Mouse (Mus musculus): ENCODE data around the gene Pja2. TPM values are rescaled to one million over a fixed set of nuclear protein-coding genes. Genes with fewer than 3 reads are reported as not detected.
"Not testable (repeated sequence)": the region's sequence is repeated elsewhere in the genome, so short reads cannot be mapped to it uniquely, and the experiment has no call there.

The Pja2 gene
- total and polyA plus RNA-seq, 2 experiments from 2014 or later, result 189 to 215 TPM

- no peak for ATAC-seq (ENCODE audit: low FRiP score)
- H3K9ac ChIP-seq (replicated peaks; ENCODE audit: low read length, poor library complexity, severe bottlenecking), result no peak overlapping the region
- H3K27me3 ChIP-seq (ENCODE audit: insufficient read depth, low read length), result no peaks in the 10 kb centered on the region
- DNase-seq (ENCODE audit: low spot score), result peak; percentile 30
- H3K4me3 ChIP-seq (ENCODE audit: low read depth, low read length), result no peak overlapping the region
- H3K27ac ChIP-seq (ENCODE audit: low read depth, low read length), result no peak overlapping the region
- 91% methylated on average over 5 of the region's 5 CpGs for WGBS
- no peaks in the 10 kb centered on the region for H3K9me3 ChIP-seq (ENCODE audit: low read length)
- TF ChIP-seq CTCF (IDR thresholded peaks at IDR 0.05), result no peak
- no peaks in the 10 kb centered on the region; the same call in 1 of the 2 replicates for H3K36me3 ChIP-seq (ENCODE audit: insufficient read depth, low read length)
- no peaks in the 10 kb centered on the region for H3K4me1 ChIP-seq (ENCODE audit: insufficient read depth, low read length)
- H3K4me2 ChIP-seq (ENCODE audit: low read depth, low read length, poor library complexity, severe bottlenecking), result no peak overlapping the region
These were observed 34.1 kb downstream of the Pja2 start for GRCm38 (mm10) chr17:64297628-64298027.

GRCm38 (mm10) chr17:64292740-64293139 lies 39.0 kb downstream of the Pja2 start:
- DNase-seq (ENCODE audit: low spot score) (no peak), ATAC-seq (ENCODE audit: low FRiP score) (no peak)
- no peak for TF ChIP-seq CTCF (IDR thresholded peaks at IDR 0.05)
- H3K9ac ChIP-seq (replicated peaks; ENCODE audit: low read length, poor library complexity, severe bottlenecking), result no peak overlapping the region
- 86% methylated on average over 8 of the region's 8 CpGs for WGBS
- H3K4me2 ChIP-seq (ENCODE audit: low read depth, low read length, poor library complexity, severe bottlenecking), result no peak overlapping the region
- no peaks in the 10 kb centered on the region for H3K4me1 ChIP-seq (ENCODE audit: insufficient read depth, low read length)
- no peak overlapping the region for H3K27ac ChIP-seq (ENCODE audit: low read depth, low read length)
- no peaks in the 10 kb centered on the region for H3K27me3 ChIP-seq (ENCODE audit: insufficient read depth, low read length)
- H3K9me3 ChIP-seq (ENCODE audit: low read length), result no peaks in the 10 kb centered on the region
- H3K36me3 ChIP-seq (ENCODE audit: insufficient read depth, low read length), result peaks cover 6% of the 10 kb centered on the region
- H3K4me3 ChIP-seq (ENCODE audit: low read depth, low read length), result no peak overlapping the region

DNA sequence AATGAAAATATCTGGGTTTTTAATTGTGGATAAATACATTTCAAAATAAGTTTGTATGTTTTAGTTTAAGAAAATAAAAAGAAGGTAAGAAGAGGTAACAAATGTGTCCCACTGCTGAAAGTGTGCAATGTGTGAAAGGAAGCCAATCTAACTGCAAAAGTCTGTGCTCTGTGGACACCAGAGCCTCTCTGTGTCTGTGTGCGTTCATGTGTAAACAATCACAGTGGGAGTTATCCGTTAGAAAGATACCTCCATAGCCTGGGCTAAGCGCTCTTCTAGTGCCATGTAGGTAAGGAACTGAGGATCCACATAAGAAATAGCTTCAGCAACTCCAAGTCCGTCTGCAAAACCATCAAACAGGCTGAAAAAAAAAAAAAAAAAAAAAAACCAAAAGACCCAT lies 42.0 kb downstream of the Pja2 start:
- WGBS, result 37% methylated on average over 4 of the region's 4 CpGs
- no peak overlapping the region for H3K4me3 ChIP-seq (ENCODE audit: low read depth, low read length)
- TF ChIP-seq CTCF (IDR thresholded peaks at IDR 0.05), result no peak
- no peaks in the 10 kb centered on the region for H3K9me3 ChIP-seq (ENCODE audit: low read length)
- no peaks in the 10 kb centered on the region for H3K4me1 ChIP-seq (ENCODE audit: insufficient read depth, low read length)
- ATAC-seq (ENCODE audit: low FRiP score) (no peak), DNase-seq (ENCODE audit: low spot score) (no peak)
- peaks cover 13% of the 10 kb centered on the region for H3K36me3 ChIP-seq (ENCODE audit: insufficient read depth, low read length)
- no peak overlapping the region for H3K4me2 ChIP-seq (ENCODE audit: low read depth, low read length, poor library complexity, severe bottlenecking)
- no peak overlapping the region for H3K9ac ChIP-seq (replicated peaks; ENCODE audit: low read length, poor library complexity, severe bottlenecking)
- no peak overlapping the region for H3K27ac ChIP-seq (ENCODE audit: low read depth, low read length)
- no peaks in the 10 kb centered on the region for H3K27me3 ChIP-seq (ENCODE audit: insufficient read depth, low read length)

DNA sequence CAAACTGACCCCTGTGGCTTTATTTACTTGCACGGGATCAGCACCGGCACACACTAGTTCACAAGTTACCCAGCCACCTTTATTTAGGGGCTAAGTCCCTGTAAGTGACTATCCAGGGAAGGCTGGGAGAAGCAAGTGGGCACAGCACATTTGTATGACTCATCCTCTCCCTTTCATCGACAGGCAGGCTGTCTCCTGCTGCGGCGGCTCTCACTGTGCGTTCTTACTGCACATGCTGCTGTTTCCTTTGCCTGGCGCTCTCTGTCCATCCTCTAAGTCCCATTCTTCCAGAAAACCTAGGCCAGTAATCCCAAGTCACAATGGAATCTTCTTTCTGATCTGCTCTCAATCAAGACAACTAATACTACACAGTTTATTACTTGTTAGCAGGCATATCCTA lies 43.7 kb downstream of the Pja2 start:
- Histone ChIP-seq H3K4me3 (ENCODE audit: low read depth, low read length) (no peak overlapping the region), H3K9ac (replicated peaks; ENCODE audit: low read length, poor library complexity, severe bottlenecking) (no peak overlapping the region), H3K4me2 (ENCODE audit: low read depth, low read length, poor library complexity, severe bottlenecking) (no peak overlapping the region), H3K9me3 (ENCODE audit: low read length) (no peaks in the 10 kb centered on the region), H3K4me1 (ENCODE audit: insufficient read depth, low read length) (no peaks in the 10 kb centered on the region), H3K36me3 (ENCODE audit: insufficient read depth, low read length) (peaks cover 25% of the 10 kb centered on the region), H3K27ac (ENCODE audit: low read depth, low read length) (no peak overlapping the region), H3K27me3 (ENCODE audit: insufficient read depth, low read length) (no peaks in the 10 kb centered on the region)
- 61% methylated on average over 7 of the region's 7 CpGs for WGBS
- TF ChIP-seq CTCF (IDR thresholded peaks at IDR 0.05), result no peak
- no peak for ATAC-seq (ENCODE audit: low FRiP score)
- no peak for DNase-seq (ENCODE audit: low spot score)

- Histone ChIP-seq H3K4me1 (ENCODE audit: insufficient read depth, low read length) (no peaks in the 10 kb centered on the region), H3K9ac (replicated peaks; ENCODE audit: low read length, poor library complexity, severe bottlenecking) (no peak overlapping the region), H3K9me3 (ENCODE audit: low read length) (no peaks in the 10 kb centered on the region), H3K4me2 (ENCODE audit: low read depth, low read length, poor library complexity, severe bottlenecking) (no peak overlapping the region), H3K27me3 (ENCODE audit: insufficient read depth, low read length) (no peaks in the 10 kb centered on the region), H3K4me3 (ENCODE audit: low read depth, low read length) (no peak overlapping the region), H3K27ac (ENCODE audit: low read depth, low read length) (no peak overlapping the region), H3K36me3 (ENCODE audit: insufficient read depth, low read length) (peaks cover 27% of the 10 kb centered on the region)
- WGBS, result 64% methylated on average over 3 of the region's 3 CpGs
- DNase-seq (ENCODE audit: low spot score) (no peak), ATAC-seq (ENCODE audit: low FRiP score) (no peak)
- no peak for TF ChIP-seq CTCF (IDR thresholded peaks at IDR 0.05)
These were observed 44.9 kb downstream of the Pja2 start for GRCm38 (mm10) chr17:64286836-64287235.

- not testable (repeated sequence) for H3K4me1 ChIP-seq (ENCODE audit: insufficient read depth, low read length); H3K4me2 ChIP-seq (ENCODE audit: low read depth, low read length, poor library complexity, severe bottlenecking); ATAC-seq (ENCODE audit: low FRiP score); DNase-seq (ENCODE audit: low spot score); H3K27me3 ChIP-seq (ENCODE audit: insufficient read depth, low read length); H3K4me3 ChIP-seq (ENCODE audit: low read depth, low read length); H3K9ac ChIP-seq (replicated peaks; ENCODE audit: low read length, poor library complexity, severe bottlenecking); H3K9me3 ChIP-seq (ENCODE audit: low read length); H3K27ac ChIP-seq (ENCODE audit: low read depth, low read length)
- peaks cover 20% of the 10 kb centered on the region for H3K36me3 ChIP-seq (ENCODE audit: insufficient read depth, low read length)
- WGBS, result 81% methylated on average over 3 of the region's 3 CpGs
These were observed 50.3 kb downstream of the Pja2 start for GRCm38 (mm10) chr17:64281368-64281767.

Data from midbrain, postnatal 0 days (tissue).